Mouse (Mus musculus) lung, embryonic 14.5 days (tissue): ENCODE measurements around the gene Mepce. TPM values are rescaled to one million over a fixed set of nuclear protein-coding genes. Genes with fewer than 3 reads are reported as not detected.

ENCODE experiments used
- ATAC-seq: fragments of 200-750 bp; cut with Nextera tagmentation; 2 replicates; pipeline ENCODE4 v1.8.0; 2017; ENCODE audit warnings: mild to moderate bottlenecking, moderate TSS enrichment, moderate library complexity; ENCODE audit not compliant: insufficient read depth
- DNase-seq: peaks from one replicate; pipeline ENCODE4 v3.0.0-alpha.2; 2015
- H3K27ac ChIP-seq: fragments of 300-500 bp; sonication (generic); 2 replicates; pipeline ENCODE4 v1.5.1; 2014; ENCODE audit warnings: low read depth, mild to moderate bottlenecking, moderate library complexity
- H3K27me3 ChIP-seq: fragments of 300-500 bp; sonication (generic); 2 replicates; pipeline ENCODE4 v1.6.1; 2014; ENCODE audit warnings: low read length, control low read depth; ENCODE audit not compliant: insufficient read depth
- H3K36me3 ChIP-seq: fragments of 300-500 bp; sonication (generic); 2 replicates; pipeline ENCODE4 v1.6.1; 2014; ENCODE audit warnings: control low read depth; ENCODE audit not compliant: insufficient read depth
- H3K4me1 ChIP-seq: fragments of 300-500 bp; sonication (generic); 2 replicates; pipeline ENCODE4 v1.6.1; 2014; ENCODE audit warnings: antibody characterized with exemption, control low read depth; ENCODE audit not compliant: insufficient read depth
- H3K4me2 ChIP-seq: fragments of 300-500 bp; sonication (generic); 2 replicates; pipeline ENCODE4 v1.6.1; 2014; ENCODE audit warnings: mild to moderate bottlenecking
- H3K4me3 ChIP-seq: fragments of 300-500 bp; sonication (generic); 2 replicates; pipeline ENCODE4 v1.5.1; 2014; ENCODE audit warnings: low read depth, low read length
- H3K9ac ChIP-seq: fragments of 300-500 bp; sonication (generic); 2 replicates; pipeline ENCODE4 v1.6.1; 2014
- H3K9me3 ChIP-seq: fragments of 300-500 bp; sonication (generic); 2 replicates; pipeline ENCODE4 v1.6.1; 2016; ENCODE audit warnings: low read depth, low read length, control low read depth
- CTCF ChIP-seq: IDR thresholded peaks from 2 replicates; pipeline ENCODE4 v1.5.1; 2016; ENCODE audit warnings: antibody characterized with exemption, low read depth
- WGBS: fragments of 180-500 bp; shearing (Covaris S2); extraction: QIAGEN DNeasy Blood & Tissue Kit; methylation state at CpG from one replicate; pipeline ENCODE4 v1.1.7; 2014; 5-methylcytosine and 5-hydroxymethylcytosine counted together
- polyA plus RNA-seq: library from polyadenylated mRNA; unstranded; fragments of >200 nt; fragmentation: Nextera tagmentation; extraction: Ambion mirVana; gene quantifications from 2 replicates; pipeline ENCODE4 v1.2.1, GENCODE M21; 2014

The Mepce gene
- polyA plus RNA-seq, 1 experiment from 2014 or later: 14.5 TPM

- Histone ChIP-seq H3K9ac (no peak overlapping the region), H3K4me3 (no peak overlapping the region), H3K4me1 (no peaks in the 10 kb centered on the region), H3K36me3 (peaks cover 64% of the 10 kb centered on the region), H3K27ac (no peak overlapping the region), H3K9me3 (no peaks in the 10 kb centered on the region), H3K4me2 (no peak overlapping the region), H3K27me3 (no peaks in the 10 kb centered on the region)
- WGBS: 78% methylated on average over 6 of the region's 6 CpGs
- 0 out of 2 replicates have a peak, but pooled peaks have one; percentile 19 for ATAC-seq
- DNase-seq: peak; percentile 12
- TF ChIP-seq CTCF: no peak
These were observed 29.6 kb downstream of the Mepce start for GRCm38 (mm10) chr5:137757887-137758286.

GRCm38 (mm10) chr5:137756882-137757661 lies 30.4 kb downstream of the Mepce start:
- WGBS: 44% methylated on average over 10 of the region's 10 CpGs
- Histone ChIP-seq H3K9me3 (no peaks in the 10 kb centered on the region), H3K4me2 (no peak overlapping the region), H3K27ac (no peak overlapping the region), H3K9ac (no peak overlapping the region), H3K4me3 (no peak overlapping the region), H3K36me3 (peaks cover 72% of the 10 kb centered on the region), H3K27me3 (no peaks in the 10 kb centered on the region), H3K4me1 (no peaks in the 10 kb centered on the region)
- TF ChIP-seq CTCF: peak; percentile 97
- peak; percentile 95 for DNase-seq
- ATAC-seq: 0 out of 2 replicates have a peak, but pooled peaks have one; percentile 49

GRCm38 (mm10) chr5:137756106-137756505 lies 31.3 kb downstream of the Mepce start:
- no peak overlapping the region for H3K4me3 ChIP-seq
- H3K9me3 ChIP-seq: no peaks in the 10 kb centered on the region
- no peak overlapping the region for H3K27ac ChIP-seq
- no peak for TF ChIP-seq CTCF
- H3K27me3 ChIP-seq: no peaks in the 10 kb centered on the region
- no peaks in the 10 kb centered on the region for H3K4me1 ChIP-seq
- ATAC-seq (no peak), DNase-seq (no peak)
- whole genome bisulfite sequencing: 62% methylated on average over 3 of the region's 3 CpGs
- peaks cover 81% of the 10 kb centered on the region for H3K36me3 ChIP-seq
- H3K9ac ChIP-seq: no peak overlapping the region
- H3K4me2 ChIP-seq: no peak overlapping the region

- Histone ChIP-seq H3K9ac (no peak overlapping the region), H3K27ac (no peak overlapping the region), H3K9me3 (no peaks in the 10 kb centered on the region), H3K36me3 (peaks cover 87% of the 10 kb centered on the region), H3K4me1 (no peaks in the 10 kb centered on the region), H3K4me3 (no peak overlapping the region), H3K27me3 (no peaks in the 10 kb centered on the region), H3K4me2 (no peak overlapping the region)
- 81% methylated on average over 5 of the region's 5 CpGs for WGBS
- DNase-seq (no peak), ATAC-seq (no peak)
- no peak for TF ChIP-seq CTCF
These were observed 32.0 kb downstream of the Mepce start for GRCm38 (mm10) chr5:137755425-137755824.

- Histone ChIP-seq H3K9ac (no peak overlapping the region), H3K27ac (no peak overlapping the region; the same call in 1 of the 2 replicates)
- no peak for TF ChIP-seq CTCF
These were observed 34.2 kb downstream of the Mepce start for GRCm38 (mm10) chr5:137753111-137753832.

GRCm38 (mm10) chr5:137751988-137752387 lies 35.5 kb downstream of the Mepce start:
- Histone ChIP-seq H3K4me1 (peaks cover 3% of the 10 kb centered on the region; the same call in 1 of the 2 replicates), H3K27ac (no peak overlapping the region), H3K4me3 (no peak overlapping the region), H3K4me2 (no peak overlapping the region), H3K36me3 (peaks cover 65% of the 10 kb centered on the region), H3K9me3 (no peaks in the 10 kb centered on the region), H3K9ac (no peak overlapping the region), H3K27me3 (no peaks in the 10 kb centered on the region)
- DNase-seq (no peak), ATAC-seq (no peak)
- WGBS: 86% methylated on average over 6 of the region's 6 CpGs
- TF ChIP-seq CTCF: no peak

More at GRCm38 (mm10) chr5:137753111-137753832, 34.2 kb downstream of the Mepce start:
- peaks cover 3% of the 10 kb centered on the region; the same call in 1 of the 2 replicates for H3K4me1 ChIP-seq
- H3K36me3 ChIP-seq: peaks cover 75% of the 10 kb centered on the region
- H3K27me3 ChIP-seq: no peaks in the 10 kb centered on the region
- 67% methylated on average over 13 of the region's 13 CpGs for WGBS
- no peaks in the 10 kb centered on the region for H3K9me3 ChIP-seq
- no peak overlapping the region for H3K4me3 ChIP-seq
- H3K4me2 ChIP-seq: no peak overlapping the region
- DNase-seq (no peak), ATAC-seq (no peak)
